Mouse (Mus musculus) testis, postnatal 14 days (tissue): ENCODE measurements around the gene Vps36.

Experiments
- DNase-seq: peaks from one replicate; pipeline ENCODE4 v3.0.0; 2021; ENCODE audit warnings: low spot score

Vps36 gene

GRCm38 (mm10) chr8:22209012-22209411, 16.4 kb downstream of the Vps36 start:
- DNase-seq, result no peak

GRCm38 (mm10) chr8:22214826-22215225, 22.2 kb downstream of the Vps36 start:
- DNase-seq, result no peak

- DNase-seq, result no peak
Measured at GRCm38 (mm10) chr8:22226361-22226760, 33.8 kb downstream of the Vps36 start.

- peak; percentile 21 for DNase-seq
Measured at GRCm38 (mm10) chr8:22227061-22227877, 34.7 kb downstream of the Vps36 start, which contains the start of gene Thsd1. Thsd1 (plus strand) TSS chr8:22227313.

DNA sequence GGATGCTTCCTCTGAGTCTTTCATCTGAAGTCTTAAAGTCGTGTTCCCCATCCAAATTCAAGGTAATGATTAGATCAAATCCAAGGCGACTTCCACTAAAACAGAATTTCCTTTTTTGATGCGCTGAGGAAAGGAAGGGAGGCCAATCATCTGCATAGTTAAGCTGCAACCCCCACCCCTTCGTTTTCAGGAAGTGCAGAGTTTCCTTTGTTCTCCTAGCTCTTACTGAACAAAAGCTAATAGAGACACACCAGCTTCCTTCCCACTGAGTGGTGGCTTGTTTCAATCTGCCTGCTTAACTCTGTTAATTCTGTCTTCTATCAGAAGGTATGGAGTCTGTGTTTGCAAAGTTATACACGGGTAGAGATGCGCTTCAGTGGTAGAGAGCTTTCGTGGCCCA, 36.0 kb downstream of the Vps36 start:
- DNase-seq, result no peak

DNA sequence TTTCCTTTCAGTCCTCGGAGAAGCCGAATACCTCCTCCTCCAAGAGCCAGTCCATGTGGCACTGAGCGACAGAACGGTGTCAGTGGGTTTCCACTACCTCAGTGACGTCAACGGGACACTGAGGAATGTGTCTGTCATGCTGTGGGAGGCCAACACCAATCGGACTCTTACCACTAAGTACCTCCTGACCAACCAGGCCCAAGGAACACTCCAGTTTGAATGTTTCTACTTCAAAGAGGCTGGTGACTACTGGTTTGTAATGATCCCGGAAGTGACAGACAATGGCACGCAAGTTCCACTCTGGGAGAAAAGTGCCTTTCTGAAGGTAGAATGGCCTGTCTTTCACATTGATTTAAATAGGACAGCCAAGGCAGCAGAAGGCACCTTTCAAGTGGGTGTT, 50.4 kb downstream of the Vps36 start:
- no peak for DNase-seq

DNA sequence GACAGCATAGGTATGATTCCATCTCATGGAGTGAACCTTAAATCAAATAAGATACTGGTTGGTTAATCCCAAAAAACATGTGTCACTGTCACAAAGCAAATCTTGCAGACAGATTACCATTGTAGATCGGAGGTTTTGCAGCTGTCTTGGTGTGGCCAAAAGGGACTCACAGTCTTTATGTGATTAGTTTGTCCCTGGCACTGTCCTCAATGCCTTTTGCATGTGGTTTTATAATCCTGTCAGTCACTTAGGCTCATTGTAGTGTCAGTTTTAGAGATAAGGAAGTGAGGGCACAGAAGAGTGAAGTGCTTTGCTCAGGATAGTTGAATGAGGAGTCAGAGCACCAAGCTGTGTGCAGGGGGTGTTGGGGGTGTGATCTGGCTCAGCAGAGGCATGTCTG, 53.1 kb downstream of the Vps36 start:
- DNase-seq, result no peak

- no peak for DNase-seq
Measured at GRCm38 (mm10) chr8:22247956-22248355, 55.3 kb downstream of the Vps36 start.

DNA sequence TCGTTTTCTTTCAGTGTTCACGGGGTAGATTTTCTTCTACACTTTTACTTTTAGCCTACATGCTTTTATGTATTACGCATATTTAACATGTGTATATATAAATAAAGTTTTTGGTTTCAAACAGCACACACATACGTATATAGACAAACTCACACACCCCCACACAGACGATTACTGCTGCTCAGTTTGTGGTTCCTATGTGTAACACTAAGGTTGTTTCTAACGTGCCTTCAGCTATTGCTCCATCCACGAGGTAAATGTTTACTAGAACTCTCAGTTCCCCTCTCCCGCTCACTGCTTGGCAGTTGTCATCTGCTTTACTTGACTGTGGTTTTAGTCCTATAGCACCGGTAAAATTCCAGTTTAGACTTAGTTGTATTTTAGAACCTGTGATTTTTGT, 56.5 kb downstream of the Vps36 start:
- no peak for DNase-seq

DNA sequence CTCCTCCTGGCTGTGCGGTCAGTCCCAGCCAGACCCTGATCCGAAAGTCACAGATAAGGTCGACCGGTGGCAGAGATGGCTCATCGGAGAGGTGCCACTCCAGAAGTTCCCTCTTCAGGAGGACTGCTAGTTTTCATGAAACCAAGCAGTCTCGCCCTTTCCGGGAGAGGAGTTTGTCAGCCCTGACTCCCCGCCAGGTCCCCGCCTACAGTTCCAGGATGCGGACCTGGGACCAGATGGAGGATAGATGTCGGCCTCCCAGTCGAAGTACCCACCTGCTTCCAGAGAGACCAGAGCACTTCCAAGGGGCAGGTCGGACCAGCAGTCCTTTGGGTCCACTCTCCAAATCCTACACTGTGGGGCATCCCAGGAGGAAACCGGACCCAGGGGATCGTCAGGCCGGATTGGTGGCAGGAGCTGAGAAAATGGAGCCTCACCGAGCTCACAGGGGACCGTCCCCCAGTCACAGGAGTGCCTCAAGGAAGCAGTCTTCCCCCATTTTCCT, 66.4 kb downstream of the Vps36 start:
- no peak for DNase-seq

- DNase-seq, result peak; percentile 9
Measured at GRCm38 (mm10) chr8:22259531-22259930, 66.9 kb downstream of the Vps36 start.

GRCm38 (mm10) chr8:22260091-22260722, 67.6 kb downstream of the Vps36 start:
- DNase-seq, result no peak

GRCm38 (mm10) chr8:22262267-22262666, 69.7 kb downstream of the Vps36 start:
- DNase-seq, result no peak

DNA sequence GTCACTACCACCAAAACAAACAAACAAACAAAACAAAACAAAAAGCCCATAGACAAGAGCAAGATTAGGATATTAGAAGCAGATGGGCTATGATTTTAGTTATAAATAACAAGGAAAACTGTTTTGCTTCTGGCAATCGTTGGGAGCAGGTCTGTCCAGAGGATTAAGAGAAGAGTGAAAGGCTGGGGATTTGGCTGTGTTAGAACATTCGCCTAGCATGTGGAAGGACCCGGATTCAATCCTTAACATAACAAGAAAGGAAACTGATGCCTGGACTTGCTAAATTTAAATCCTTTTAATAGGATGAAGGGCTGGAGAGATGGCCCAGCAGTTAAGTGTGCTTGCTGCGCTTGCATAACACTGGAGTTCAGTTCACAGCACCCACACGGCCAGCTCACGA, 71.7 kb downstream of the Vps36 start:
- DNase-seq, result no peak

- DNase-seq, result no peak
Measured at GRCm38 (mm10) chr8:22264787-22265186, 72.2 kb downstream of the Vps36 start.

DNA sequence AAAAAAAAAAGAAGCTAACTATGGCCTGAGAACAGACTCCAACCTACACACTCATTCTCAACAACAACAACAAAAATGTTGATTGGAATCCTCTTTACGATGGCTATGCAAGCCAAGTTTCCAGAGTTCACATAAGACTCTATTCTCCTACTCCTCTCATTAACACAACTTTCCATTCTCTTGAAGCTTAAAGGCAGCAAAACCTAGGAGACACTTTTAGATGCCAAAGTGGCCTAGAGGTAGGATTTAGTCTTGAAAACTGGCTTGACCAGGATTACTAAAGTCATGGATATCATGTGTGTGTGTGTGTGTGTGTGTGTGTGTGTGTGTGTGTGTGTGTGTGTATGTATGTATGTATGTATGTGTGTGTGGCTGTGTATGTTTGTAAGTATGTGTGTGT, 72.6 kb downstream of the Vps36 start:
- DNase-seq, result no peak

GRCm38 (mm10) chr8:22266809-22267208, 74.2 kb downstream of the Vps36 start:
- DNase-seq, result no peak
